Mouse (Mus musculus) monocyte, adult 5-6 weeks (primary cell): ENCODE measurements around the gene Il17re. TPM values are rescaled to one million over a fixed set of nuclear protein-coding genes. Genes with fewer than 3 reads are reported as not detected.
A peak's percentile ranks its signal among the peaks of the same experiment; 100 is the strongest.

Source experiments
- ATAC-seq: fragments of 153-309, 156-312 bp; replicated peaks from 2 replicates; pipeline ENCODE4 v1.8.0; 2017; ENCODE audit warnings: mild to moderate bottlenecking; ENCODE audit not compliant: low TSS enrichment, insufficient number of reproducible peaks, severe bottlenecking, poor library complexity, low FRiP score
- total RNA-seq: library from RNA; stranded (forward); fragments of 200-1000, 200-491, 200-594 nt; gene quantifications from 3 replicates; pipeline ENCODE4 v1.2.3, GENCODE M21; 2017

Gene Il17re
- not detected in 3 replicates for total RNA-seq

- ATAC-seq, result no peak
These were observed at the start of gene Il17re for GRCm38 (mm10) chr6:113457952-113458534. Gene Il17re, plus strand, starts transcription at chr6:113458484.

GRCm38 (mm10) chr6:113410001-113410400 is 48.3 kb upstream of the Il17re start:
- ATAC-seq, result no peak

GRCm38 (mm10) chr6:113416416-113416815 is 41.9 kb upstream of the Il17re start:
- no peak for ATAC-seq

- 0 out of 2 replicates have a peak, but pooled peaks have one; percentile 1 for ATAC-seq
These were observed 39.7 kb upstream of the Il17re start for GRCm38 (mm10) chr6:113418441-113419198.

GRCm38 (mm10) chr6:113419199-113419587 is 39.1 kb upstream of the Il17re start, which contains the start of gene Rpusd3:
Gene Rpusd3, minus strand, starts transcription at chr6:113419340.
- ATAC-seq, result peak; percentile 95

- no peak for ATAC-seq
These were observed 35.3 kb upstream of the Il17re start for GRCm38 (mm10) chr6:113423000-113423399.

GRCm38 (mm10) chr6:113424187-113424586 is 34.1 kb upstream of the Il17re start:
- no peak for ATAC-seq

GRCm38 (mm10) chr6:113426696-113427095 is 31.6 kb upstream of the Il17re start:
- ATAC-seq, result no peak

GRCm38 (mm10) chr6:113427397-113427796 is 30.9 kb upstream of the Il17re start:
- peak; percentile 60; the same call in 1 of the 2 replicates for ATAC-seq

GRCm38 (mm10) chr6:113428006-113428405 is 30.3 kb upstream of the Il17re start:
- no peak for ATAC-seq

GRCm38 (mm10) chr6:113429965-113430364 is 28.3 kb upstream of the Il17re start:
- ATAC-seq, result no peak

- no peak for ATAC-seq
These were observed 27.4 kb upstream of the Il17re start for GRCm38 (mm10) chr6:113430846-113431245.

GRCm38 (mm10) chr6:113431801-113432200 is 26.5 kb upstream of the Il17re start:
- ATAC-seq, result no peak

- no peak for ATAC-seq
These were observed 24.6 kb upstream of the Il17re start for GRCm38 (mm10) chr6:113433661-113434060.

GRCm38 (mm10) chr6:113434691-113435090 is 23.6 kb upstream of the Il17re start:
- no peak for ATAC-seq

- ATAC-seq, result no peak
These were observed 22.5 kb upstream of the Il17re start, which contains the start of gene Cidec for GRCm38 (mm10) chr6:113435664-113436205. Gene Cidec, minus strand, starts transcription at chr6:113435760.

GRCm38 (mm10) chr6:113437135-113437534 is 21.1 kb upstream of the Il17re start:
- ATAC-seq, result no peak

GRCm38 (mm10) chr6:113438721-113439430 is 19.4 kb upstream of the Il17re start:
- no peak for ATAC-seq

GRCm38 (mm10) chr6:113440686-113441085 is 17.6 kb upstream of the Il17re start:
- ATAC-seq, result no peak
